In the genomic region with DNA sequence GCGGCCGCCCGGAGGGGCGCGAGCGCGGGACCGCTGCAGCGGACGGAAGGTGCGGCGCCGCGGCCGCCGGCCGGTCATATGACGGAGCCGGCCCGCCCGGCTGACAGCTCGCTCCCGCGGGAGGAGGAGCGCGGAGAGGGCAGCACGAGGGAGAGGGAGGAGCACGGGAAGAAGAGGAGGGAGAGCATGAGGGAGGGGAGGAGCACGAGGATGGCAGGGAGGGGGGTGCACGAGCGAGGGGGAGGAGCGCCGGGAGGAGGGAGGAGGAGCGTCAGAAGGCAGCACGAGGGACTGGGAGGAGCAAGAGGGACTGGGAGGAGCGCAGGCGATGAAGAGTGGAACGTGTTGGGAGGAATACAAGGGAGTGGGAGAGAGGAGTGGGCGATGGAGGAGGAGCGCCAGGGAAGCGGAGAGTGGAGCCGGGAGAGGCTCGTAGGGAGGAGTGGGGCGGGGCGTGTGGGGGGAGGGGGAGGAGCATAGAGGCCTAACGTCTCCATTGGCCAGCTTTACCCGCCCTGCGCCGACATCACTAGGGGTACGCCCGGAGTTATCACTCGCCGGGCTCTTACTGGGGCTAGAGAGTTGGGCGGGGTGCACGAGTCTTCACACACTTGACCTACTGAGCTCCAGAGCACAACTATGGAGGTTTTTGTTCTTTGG, we compare ENCODE assay signal across 7 mouse cellular contexts. TPM values are rescaled to one million over a fixed set of nuclear protein-coding genes. Genes with fewer than 3 reads are reported as not detected.
DNase-seq lines count a peak whose midpoint lies in the region; ATAC-seq lines count a peak whose summit lies in the region.

A gene (minus strand): TSS at position 94 of the 660 bp plus-strand sequence.

- peak; percentile 87 for DNase-seq in adrenal gland, postnatal 25 days
- peak; percentile 100 for DNase-seq in heart, adult 11 months
- peak; percentile 90 for DNase-seq in kidney, adult 18-20 months
- peak; percentile 91 for DNase-seq in limb, embryonic 11.5 days (ENCODE audit: low spot score)
- DNase-seq in midbrain, embryonic 14.5 days = peak; percentile 95
- peak; percentile 62 to 64 for DNase-seq in spleen, adult 18-20 months

- H3K27me3 ChIP-seq in embryonic facial prominence, embryonic 12.5 days = no peaks in the 10 kb centered on the region
- H3K27me3 ChIP-seq in limb, embryonic 11.5 days (ENCODE audit: control insufficient read depth, insufficient read depth, low read length) = no peaks in the 10 kb centered on the region
- no peaks in the 10 kb centered on the region for H3K27me3 ChIP-seq in midbrain, embryonic 14.5 days (ENCODE audit: control insufficient read depth, insufficient read depth, low read length)

- ATAC-seq in embryonic facial prominence, embryonic 12.5 days (ENCODE audit: insufficient number of reproducible peaks, insufficient read depth, low FRiP score, low TSS enrichment) = peak; percentile 96
- peak; percentile 97 for ATAC-seq in limb, embryonic 11.5 days (ENCODE audit: insufficient number of reproducible peaks, low FRiP score, low TSS enrichment, low read depth)
- ATAC-seq in midbrain, embryonic 14.5 days (ENCODE audit: low FRiP score, low TSS enrichment) = peak; percentile 95

- peak within 1 kb of the TSS; percentile 77 for H3K4me3 ChIP-seq in embryonic facial prominence, embryonic 12.5 days
- peak within 1 kb of the TSS; percentile 73 for H3K4me3 ChIP-seq in limb, embryonic 11.5 days (ENCODE audit: low read depth, low read length)
- peak within 1 kb of the TSS; percentile 76 for H3K4me3 ChIP-seq in midbrain, embryonic 14.5 days (replicated peaks; ENCODE audit: low read depth, low read length)

- H3K4me1 ChIP-seq in embryonic facial prominence, embryonic 12.5 days = peaks cover 7% of the 10 kb centered on the region
- H3K4me1 ChIP-seq in limb, embryonic 11.5 days (ENCODE audit: control insufficient read depth, insufficient read depth, low read length) = peaks cover 6% of the 10 kb centered on the region
- peaks cover 12% of the 10 kb centered on the region for H3K4me1 ChIP-seq in midbrain, embryonic 14.5 days (ENCODE audit: control insufficient read depth, insufficient read depth, low read length)

- H3K9ac ChIP-seq in embryonic facial prominence, embryonic 12.5 days = peak within 1 kb of the TSS; percentile 67
- peak within 1 kb of the TSS; percentile 77 for H3K9ac ChIP-seq in limb, embryonic 11.5 days (ENCODE audit: low read length)
- peak within 1 kb of the TSS; percentile 84 for H3K9ac ChIP-seq in midbrain, embryonic 14.5 days (replicated peaks; ENCODE audit: low read length)

- peak within 1 kb of the TSS; percentile 76 for H3K27ac ChIP-seq in embryonic facial prominence, embryonic 12.5 days
- peak within 1 kb of the TSS; percentile 47; the same call in 1 of the 2 replicates for H3K27ac ChIP-seq in limb, embryonic 11.5 days (replicated peaks; ENCODE audit: low read depth, low read length)
- H3K27ac ChIP-seq in midbrain, embryonic 14.5 days (replicated peaks; ENCODE audit: low read depth, low read length) = peak within 1 kb of the TSS; percentile 84

- WGBS in embryonic facial prominence, embryonic 12.5 days = under 1% methylated on average over 42 of the region's 55 CpGs
- under 1% methylated on average over 46 of the region's 55 CpGs for WGBS in limb, embryonic 11.5 days
- under 1% methylated on average over 55 of the region's 55 CpGs for WGBS in midbrain, embryonic 14.5 days

- H3K36me3 ChIP-seq in embryonic facial prominence, embryonic 12.5 days = no peaks in the 10 kb centered on the region
- no peaks in the 10 kb centered on the region for H3K36me3 ChIP-seq in limb, embryonic 11.5 days (ENCODE audit: control insufficient read depth, insufficient read depth, low read length)
- no peaks in the 10 kb centered on the region for H3K36me3 ChIP-seq in midbrain, embryonic 14.5 days (ENCODE audit: control insufficient read depth, insufficient read depth, low read length)

- H3K4me2 ChIP-seq in embryonic facial prominence, embryonic 12.5 days (replicated peaks) = peak within 1 kb of the TSS; percentile 87
- peak within 1 kb of the TSS; percentile 74 for H3K4me2 ChIP-seq in limb, embryonic 11.5 days (ENCODE audit: low read depth, severe bottlenecking)
- peak within 1 kb of the TSS; percentile 86 for H3K4me2 ChIP-seq in midbrain, embryonic 14.5 days (ENCODE audit: low read length)

- H3K9me3 ChIP-seq in embryonic facial prominence, embryonic 12.5 days = no peaks in the 10 kb centered on the region
- H3K9me3 ChIP-seq in limb, embryonic 11.5 days (ENCODE audit: control insufficient read depth, low read length) = no peaks in the 10 kb centered on the region
- no peaks in the 10 kb centered on the region for H3K9me3 ChIP-seq in midbrain, embryonic 14.5 days (ENCODE audit: control insufficient read depth, low read length)

RNA-seq across cellular contexts. Expression of the gene that starts here (rescaled TPM):
- 7.7 and 8.6 TPM in 2 replicates for total RNA-seq in adrenal gland, postnatal 25 days (2021)
- 7.0 and 7.8 TPM in 2 replicates for polyA plus RNA-seq in embryonic facial prominence, embryonic 12.5 days (2016; fragmentation: Nextera tagmentation; extraction: Ambion mirVana)
- polyA plus RNA-seq in limb, embryonic 11.5 days (2014; fragmentation: Nextera tagmentation; extraction: Ambion mirVana) = 5.1 and 6.6 TPM in 2 replicates
- 7.7 and 8.0 TPM in 2 replicates for polyA plus RNA-seq in midbrain, embryonic 14.5 days (2014; fragmentation: Nextera tagmentation; extraction: Ambion mirVana)

Comparison
In these comparisons a context has a peak if more than half of its experiments do, and no peak if none do; other contexts are left out.
1. Peak in every context shown above with its lines: DNase-seq, ATAC-seq, H3K4me3 ChIP-seq and H3K27ac ChIP-seq.